Mouse (Mus musculus) kidney, adult 2 months (tissue): ENCODE measurements at regions not wholly inside any gene's neighbourhood (a gene's known extent, or its start where the extent isn't known, plus 50 kb on each side); places are given as distances from the start of the nearest gene placed in this dataset.

ENCODE experiments used
- DNase-seq: peaks from one replicate; pipeline ENCODE4 v3.0.0; 2021
- H3K27ac ChIP-seq: fragments of 200-500 bp; 2 replicates; pipeline ENCODE4 v1.5.1; 2012; ENCODE audit warnings: low read depth, low read length, control low read depth, inconsistent platforms; ENCODE audit not compliant: insufficient read depth
- H3K27me3 ChIP-seq: fragments of 200-500 bp; replicated peaks from 2 replicates; pipeline ENCODE4 v1.6.1; 2012; ENCODE audit warnings: mild to moderate bottlenecking, moderate library complexity, low read length, inconsistent platforms; ENCODE audit not compliant: control insufficient read depth, insufficient read depth
- H3K36me3 ChIP-seq: fragments of 200-500 bp; 2 replicates; pipeline ENCODE4 v1.6.1; 2012; ENCODE audit warnings: mild to moderate bottlenecking, moderate library complexity, low read length, inconsistent platforms; ENCODE audit not compliant: control insufficient read depth, insufficient read depth
- H3K4me1 ChIP-seq: fragments of 200-500 bp; 2 replicates; pipeline ENCODE4 v1.6.1; 2011; ENCODE audit warnings: low read length; ENCODE audit not compliant: control insufficient read depth, insufficient read depth
- H3K4me3 ChIP-seq: fragments of 200-500 bp; 2 replicates; pipeline ENCODE4 v1.5.1; 2011; ENCODE audit warnings: mild to moderate bottlenecking, low read depth, low read length, control low read depth; ENCODE audit not compliant: insufficient read depth
- CTCF ChIP-seq: fragments of 200-500 bp; conservative IDR thresholded peaks from 2 replicates; pipeline ENCODE4 v1.5.1; 2011; ENCODE audit warnings: low read depth, mild to moderate bottlenecking, control low read depth, low read length, moderate library complexity, mixed read lengths; ENCODE audit not compliant: insufficient read depth, insufficient read length
- POLR2A ChIP-seq: fragments of 200-500 bp; IDR thresholded peaks from one replicate; pipeline ENCODE4 v1.6.1; 2011; ENCODE audit warnings: low read depth, low read length, control low read depth
- WGBS: fragments of 180-500 bp; shearing (Covaris S2); methylation state at CpG from one replicate; pipeline ENCODE4 v1.1.7; 2018; 5-methylcytosine and 5-hydroxymethylcytosine counted together

GRCm38 (mm10) chr9:90887405-90887804 lies 474.8 kb upstream of the Zic4 start:
- Histone ChIP-seq H3K27ac (no peak overlapping the region), H3K36me3 (no peaks in the 10 kb centered on the region), H3K4me1 (no peaks in the 10 kb centered on the region), H3K4me3 (no peak overlapping the region), H3K27me3 (no peaks in the 10 kb centered on the region; the same call in 1 of the 2 replicates)
- TF ChIP-seq POLR2A (no peak), CTCF (no peak)
- WGBS, result 90% methylated on average over 3 of the region's 3 CpGs
- DNase-seq, result no peak

DNA sequence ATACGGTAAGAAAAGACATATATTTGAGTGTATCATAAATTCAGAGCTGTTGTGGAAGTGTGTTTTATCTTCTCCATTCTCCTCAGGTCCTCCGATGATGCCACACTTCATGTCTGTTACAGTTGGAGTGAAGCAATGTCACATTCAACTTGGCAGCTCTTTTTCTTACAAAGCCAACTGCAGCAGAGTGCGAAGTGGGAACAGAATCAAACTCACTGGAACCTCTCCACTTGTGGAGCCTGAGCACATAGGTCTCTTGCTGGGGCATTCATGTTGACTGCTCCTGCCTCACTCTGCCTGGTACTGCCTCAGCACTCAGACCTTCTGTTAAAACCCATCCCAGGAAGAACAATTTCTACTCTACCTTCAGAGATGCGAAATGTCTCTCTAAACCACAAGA lies 471.4 kb upstream of the Zic4 start:
- TF ChIP-seq POLR2A, result no peak
- 88% methylated on average over 4 of the region's 4 CpGs for WGBS
- Histone ChIP-seq H3K4me1 (no peaks in the 10 kb centered on the region), H3K27ac (no peak overlapping the region), H3K36me3 (no peaks in the 10 kb centered on the region), H3K27me3 (no peaks in the 10 kb centered on the region), H3K4me3 (no peak overlapping the region)
- DNase-seq, result no peak

- Histone ChIP-seq H3K27me3 (no peaks in the 10 kb centered on the region), H3K36me3 (no peaks in the 10 kb centered on the region), H3K4me3 (no peak overlapping the region), H3K4me1 (no peaks in the 10 kb centered on the region), H3K27ac (no peak overlapping the region)
- WGBS, result 42% methylated on average over 1 of the region's 1 CpGs
- no peak for DNase-seq
- no peak for TF ChIP-seq CTCF
- no peak for TF ChIP-seq POLR2A
Measured at GRCm38 (mm10) chr9:90892816-90893215, 469.4 kb upstream of the Zic4 start.

GRCm38 (mm10) chr9:90903557-90903956 lies 458.7 kb upstream of the Zic4 start:
- H3K27me3 ChIP-seq, result no peaks in the 10 kb centered on the region
- 42% methylated on average over 5 of the region's 5 CpGs for WGBS
- no peak overlapping the region for H3K4me3 ChIP-seq
- H3K27ac ChIP-seq, result no peak overlapping the region
- H3K36me3 ChIP-seq, result no peaks in the 10 kb centered on the region
- TF ChIP-seq CTCF (no peak), POLR2A (no peak)
- no peak for DNase-seq
- no peaks in the 10 kb centered on the region for H3K4me1 ChIP-seq

- Histone ChIP-seq H3K4me3 (no peak overlapping the region), H3K27me3 (no peaks in the 10 kb centered on the region), H3K27ac (no peak overlapping the region), H3K36me3 (no peaks in the 10 kb centered on the region), H3K4me1 (no peaks in the 10 kb centered on the region)
- WGBS, result 87% methylated on average over 5 of the region's 5 CpGs
- DNase-seq, result no peak
- TF ChIP-seq POLR2A, result no peak
- TF ChIP-seq CTCF, result no peak
Measured at GRCm38 (mm10) chr9:90906106-90906505, 456.1 kb upstream of the Zic4 start.

DNA sequence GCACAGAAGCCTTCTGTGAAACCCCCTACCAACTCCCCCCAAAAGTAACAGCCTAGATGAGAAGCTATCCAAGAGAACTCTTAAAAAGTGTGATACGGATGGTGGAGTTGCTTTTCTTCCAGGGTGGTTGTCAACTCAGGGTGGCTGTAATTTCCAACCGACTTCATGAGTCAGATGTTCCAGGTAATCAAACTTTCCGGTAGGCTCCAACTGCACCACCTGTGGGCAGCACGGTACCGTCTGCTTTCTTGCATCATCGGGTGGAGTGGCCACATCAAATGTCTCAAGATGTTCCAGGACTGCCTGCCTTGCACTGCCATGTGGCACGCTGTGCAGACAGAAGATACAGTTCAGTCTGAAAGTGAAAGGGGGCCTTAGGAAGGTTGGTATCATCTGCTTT lies 455.5 kb upstream of the Zic4 start:
- no peaks in the 10 kb centered on the region for H3K4me1 ChIP-seq
- H3K27me3 ChIP-seq, result no peaks in the 10 kb centered on the region
- DNase-seq, result no peak
- no peak overlapping the region for H3K27ac ChIP-seq
- H3K4me3 ChIP-seq, result no peak overlapping the region
- WGBS, result 93% methylated on average over 7 of the region's 7 CpGs
- H3K36me3 ChIP-seq, result no peaks in the 10 kb centered on the region
- TF ChIP-seq POLR2A, result no peak
- no peak for TF ChIP-seq CTCF

DNA sequence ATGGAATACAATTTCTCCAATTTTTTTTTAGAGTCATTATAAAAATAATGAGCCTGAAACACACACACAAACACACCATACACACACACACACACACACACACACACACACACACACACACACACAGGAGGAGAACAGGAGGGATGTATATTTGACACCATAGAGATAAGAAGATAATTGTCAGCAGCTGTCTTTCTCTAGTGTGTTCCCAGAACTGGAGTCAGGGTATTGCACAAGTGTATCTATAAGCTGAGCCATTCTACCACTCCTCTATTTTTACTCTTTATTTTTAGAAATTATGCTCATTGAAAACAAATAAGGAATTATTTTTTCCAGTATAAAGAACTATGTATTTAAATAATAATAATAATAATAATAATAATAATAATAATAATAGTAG lies 407.6 kb upstream of the Zic4 start:
- Histone ChIP-seq H3K4me3 (no peak overlapping the region), H3K36me3 (no peaks in the 10 kb centered on the region), H3K27ac (no peak overlapping the region), H3K4me1 (no peaks in the 10 kb centered on the region), H3K27me3 (no peaks in the 10 kb centered on the region)
- DNase-seq, result no peak
- TF ChIP-seq CTCF (no peak), POLR2A (no peak)

DNA sequence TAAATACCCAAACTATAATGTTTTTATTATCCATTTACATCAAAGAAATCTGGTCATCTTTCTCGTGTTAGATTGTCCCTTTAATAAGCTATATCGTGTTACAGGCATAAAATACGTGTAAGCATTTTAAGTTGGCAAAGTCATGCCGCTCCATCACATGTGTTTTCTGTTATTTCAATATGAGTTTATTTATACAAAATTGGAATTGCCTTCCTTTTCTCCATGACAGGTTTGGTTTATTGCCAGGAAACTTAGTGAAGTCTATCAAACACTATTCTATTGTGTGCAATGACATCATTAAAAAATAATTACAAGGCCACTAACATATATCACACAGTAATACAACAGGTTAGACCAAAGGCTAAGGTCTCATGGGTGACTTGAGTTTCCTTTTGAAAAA lies 400.8 kb upstream of the Zic4 start:
- Histone ChIP-seq H3K36me3 (no peaks in the 10 kb centered on the region), H3K27me3 (no peaks in the 10 kb centered on the region), H3K4me3 (no peak overlapping the region), H3K4me1 (no peaks in the 10 kb centered on the region), H3K27ac (no peak overlapping the region)
- DNase-seq, result no peak
- TF ChIP-seq CTCF (no peak), POLR2A (no peak)
- 72% methylated on average over 4 of the region's 4 CpGs for WGBS
